Mouse (Mus musculus): ENCODE measurements around the gene Rcor2.

GRCm38 (mm10) chr19:7276796-7277195, 9.7 kb downstream of the Rcor2 start:
- TF ChIP-seq CTCF (IDR thresholded peaks at IDR 0.05; ENCODE audit: borderline replicate concordance, insufficient read depth, low read length) (no peak), POLR2A (IDR thresholded peaks at IDR 0.05; ENCODE audit: low read depth, low read length) (no peak)
